Mouse (Mus musculus): ENCODE results near the gene Rtcb. TPM values are rescaled to one million over a fixed set of nuclear protein-coding genes. Genes with fewer than 3 reads are reported as not detected.

Rtcb gene
- total RNA-seq (2021): 100 to 1,000 TPM; 114 to 123 TPM
- long read RNA-seq, experiment 1, transcript Rtcb-201 (12 exons, 2,009 nt): major isoform, 194 of 214 reads
- long read RNA-seq, experiment 1, partial matches to known transcripts: 15 of 214 reads
- long read RNA-seq, experiment 1, other reads (novel, unspliced or antisense): 5 of 214 reads
- long read RNA-seq, experiment 2, transcript Rtcb-201 (12 exons, 2,009 nt): major isoform, 103 of 107 reads
- long read RNA-seq, experiment 2, partial matches to known transcripts: 4 of 107 reads
- long read RNA-seq, experiment 2, other reads (novel, unspliced or antisense): 0 of 107 reads

GRCm38 (mm10) chr10:85957464-85957950, at the start of gene Rtcb:
Rtcb (minus strand) TSS chr10:85957823.
- peak; percentile 99 for DNase-seq

- DNase-seq: no peak
Measured at GRCm38 (mm10) chr10:86006455-86006854, 48.8 kb upstream of the Rtcb start.

GRCm38 (mm10) chr10:86000447-86000846, 42.8 kb upstream of the Rtcb start:
- no peak for DNase-seq

GRCm38 (mm10) chr10:85994543-85995104, 37.0 kb upstream of the Rtcb start:
- no peak for DNase-seq

- no peak for DNase-seq
Measured at GRCm38 (mm10) chr10:85993836-85994235, 36.2 kb upstream of the Rtcb start.

GRCm38 (mm10) chr10:85992412-85992811, 34.8 kb upstream of the Rtcb start:
- no peak for DNase-seq

GRCm38 (mm10) chr10:85989412-85990115, 31.9 kb upstream of the Rtcb start:
- no peak for DNase-seq

- DNase-seq: no peak
Measured at GRCm38 (mm10) chr10:85972915-85973314, 15.3 kb upstream of the Rtcb start.

GRCm38 (mm10) chr10:85971826-85972225, 14.2 kb upstream of the Rtcb start:
- DNase-seq: no peak

- peak; percentile 15 for DNase-seq
Measured at GRCm38 (mm10) chr10:85969894-85970620, 12.4 kb upstream of the Rtcb start.

GRCm38 (mm10) chr10:85968731-85969130, 11.1 kb upstream of the Rtcb start:
- DNase-seq: no peak

- peak; percentile 90 for DNase-seq
Measured at GRCm38 (mm10) chr10:85968157-85968634, 10.6 kb upstream of the Rtcb start.

GRCm38 (mm10) chr10:85967411-85968156, 10.0 kb upstream of the Rtcb start:
- DNase-seq: no peak

- no peak for DNase-seq
Measured at GRCm38 (mm10) chr10:85966476-85966875, 8.9 kb upstream of the Rtcb start.

GRCm38 (mm10) chr10:85964316-85964715, 6.7 kb upstream of the Rtcb start:
- DNase-seq: no peak

GRCm38 (mm10) chr10:85962897-85963296, 5.3 kb upstream of the Rtcb start:
- no peak for DNase-seq

GRCm38 (mm10) chr10:85956871-85957419, 678 bp downstream of the Rtcb start:
- DNase-seq: peak; percentile 15

- no peak for DNase-seq
Measured at GRCm38 (mm10) chr10:85954429-85954828, 3.2 kb downstream of the Rtcb start.

- peak; percentile 23 for DNase-seq
Measured at GRCm38 (mm10) chr10:85953401-85953800, 4.2 kb downstream of the Rtcb start.

GRCm38 (mm10) chr10:85951765-85952443, 5.7 kb downstream of the Rtcb start:
- DNase-seq: no peak
